Mouse (Mus musculus): Measurements from ENCODE around the gene Prlh. TPM values are rescaled to one million over a fixed set of nuclear protein-coding genes. Genes with fewer than 3 reads are reported as not detected.

Gene Prlh
- not detected in 2 replicates for polyA plus RNA-seq (2014; fragmentation: Nextera tagmentation; extraction: Ambion mirVana)

DNA sequence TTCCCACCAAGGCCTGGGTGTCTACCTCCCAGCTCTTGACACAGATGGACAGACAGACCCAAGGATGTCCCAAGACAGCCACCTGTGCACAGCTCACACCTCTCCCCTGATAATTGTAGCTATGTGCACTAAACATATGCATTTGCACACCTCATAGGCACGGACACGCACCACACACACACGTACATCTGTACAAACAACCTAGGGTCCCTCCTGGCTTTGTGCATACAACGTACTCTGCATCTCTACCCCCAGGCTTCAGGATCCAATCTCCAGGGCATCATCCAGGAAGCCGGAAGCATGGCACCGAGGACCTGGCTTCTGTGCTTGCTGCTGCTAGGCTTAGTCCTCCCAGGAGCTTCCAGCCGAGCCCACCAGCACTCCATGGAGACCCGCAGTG, at the start of gene Prlh:
Gene Prlh, plus strand, starts transcription at position 301 of the 400 bp plus-strand sequence.
- no peak within 1 kb of the TSS for H3K4me3 ChIP-seq (ENCODE audit: low read depth, low read length)
- no peaks in the 10 kb centered on the region for H3K9me3 ChIP-seq (ENCODE audit: control insufficient read depth, low read length)
- no peaks in the 10 kb centered on the region for H3K27me3 ChIP-seq (replicated peaks; ENCODE audit: control insufficient read depth, insufficient read depth, low read length)
- H3K4me2 ChIP-seq (ENCODE audit: low read length), result no peak within 1 kb of the TSS
- H3K27ac ChIP-seq (ENCODE audit: low read depth), result no peak within 1 kb of the TSS
- WGBS, result 86% methylated on average over 8 of the region's 8 CpGs
- no peak for DNase-seq (ENCODE audit: low spot score)
- H3K36me3 ChIP-seq (ENCODE audit: control insufficient read depth, insufficient read depth, low read length), result no peaks in the 10 kb centered on the region
- no peak within 1 kb of the TSS for H3K9ac ChIP-seq (ENCODE audit: low read length)
- no peak for ATAC-seq (replicated peaks; ENCODE audit: low FRiP score, low TSS enrichment, low read depth)
- H3K4me1 ChIP-seq (replicated peaks; ENCODE audit: control insufficient read depth, insufficient read depth, low read length), result no peaks in the 10 kb centered on the region

DNA sequence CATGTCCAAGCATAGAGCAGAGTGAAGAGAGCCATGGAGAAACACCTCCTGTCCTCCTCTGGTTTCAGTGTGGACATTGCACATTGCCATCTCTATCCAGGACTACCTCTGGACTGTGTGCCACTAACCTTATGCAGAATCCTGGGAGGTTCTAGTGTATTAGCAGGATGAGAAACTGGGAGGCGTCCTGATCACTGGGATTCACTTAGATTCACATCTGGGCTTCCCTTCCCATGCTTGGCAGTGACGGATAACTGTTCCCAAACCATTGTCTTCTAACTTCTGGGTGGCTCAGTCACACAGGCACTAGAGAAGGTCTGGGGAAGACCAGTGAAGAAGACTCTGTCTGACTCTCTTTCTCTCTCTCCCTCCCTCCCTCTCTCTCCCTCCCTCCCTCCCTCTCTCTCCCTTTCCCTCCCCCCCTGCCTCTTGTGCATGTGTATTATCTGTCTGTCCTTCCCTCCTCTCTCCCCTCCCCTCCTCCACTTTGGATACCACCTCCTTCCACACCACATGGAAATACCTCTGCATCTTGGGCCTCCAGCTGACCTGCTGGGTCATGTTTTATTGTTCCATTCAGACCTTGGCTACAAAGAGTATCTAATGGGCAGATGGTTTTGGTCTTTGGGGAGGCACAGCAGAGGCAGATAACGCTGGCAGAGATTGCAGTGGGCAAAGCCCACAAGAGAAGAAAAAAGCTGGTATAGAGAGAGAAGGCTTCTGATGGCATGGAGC, 49.5 kb upstream of the Prlh start:
- no peaks in the 10 kb centered on the region for H3K9me3 ChIP-seq (ENCODE audit: control insufficient read depth, low read length)
- WGBS, result 45% methylated on average over 3 of the region's 3 CpGs
- DNase-seq (ENCODE audit: low spot score), result no peak
- H3K4me2 ChIP-seq (ENCODE audit: low read length), result no peak overlapping the region
- no peak overlapping the region for H3K9ac ChIP-seq (ENCODE audit: low read length)
- peaks cover 21% of the 10 kb centered on the region for H3K4me1 ChIP-seq (replicated peaks; ENCODE audit: control insufficient read depth, insufficient read depth, low read length)
- no peaks in the 10 kb centered on the region for H3K36me3 ChIP-seq (ENCODE audit: control insufficient read depth, insufficient read depth, low read length)
- ATAC-seq (replicated peaks; ENCODE audit: low FRiP score, low TSS enrichment, low read depth), result no peak
- no peak overlapping the region for H3K4me3 ChIP-seq (ENCODE audit: low read depth, low read length)
- H3K27ac ChIP-seq (ENCODE audit: low read depth), result peak overlapping the region; percentile 81
- no peaks in the 10 kb centered on the region for H3K27me3 ChIP-seq (replicated peaks; ENCODE audit: control insufficient read depth, insufficient read depth, low read length)

DNA sequence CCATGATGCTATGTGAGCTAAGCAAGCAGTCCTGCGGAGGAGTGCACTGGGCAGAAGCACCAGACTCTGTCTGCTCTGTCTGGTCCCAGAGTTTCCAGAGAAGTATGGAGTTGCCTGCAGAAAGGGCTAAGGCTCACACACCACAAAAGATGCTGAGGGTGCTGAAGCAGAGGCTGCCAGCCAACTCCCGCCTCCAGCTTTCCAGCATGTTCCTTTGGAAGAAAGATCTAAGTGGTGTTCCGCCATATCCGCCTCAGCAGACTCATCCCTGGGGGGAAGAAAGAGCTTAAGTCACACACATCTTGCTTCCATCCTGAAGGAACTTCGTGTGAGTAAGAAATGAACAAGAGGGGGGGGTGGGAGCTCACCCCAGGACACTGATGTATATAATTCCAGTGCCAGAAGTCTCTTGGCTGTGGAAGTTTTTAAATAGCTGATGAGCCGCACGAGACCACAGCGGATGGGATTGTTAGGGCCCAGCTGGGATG, 48.9 kb upstream of the Prlh start:
- H3K27ac ChIP-seq (ENCODE audit: low read depth), result peak overlapping the region; percentile 81
- peak; percentile 68 for DNase-seq (ENCODE audit: low spot score)
- H3K27me3 ChIP-seq (replicated peaks; ENCODE audit: control insufficient read depth, insufficient read depth, low read length), result no peaks in the 10 kb centered on the region
- H3K4me3 ChIP-seq (ENCODE audit: low read depth, low read length), result no peak overlapping the region
- WGBS, result 25% methylated on average over 8 of the region's 8 CpGs
- no peak overlapping the region for H3K9ac ChIP-seq (ENCODE audit: low read length)
- ATAC-seq (replicated peaks; ENCODE audit: low FRiP score, low TSS enrichment, low read depth), result peak; percentile 76; the same call in 1 of the 2 replicates
- no peak overlapping the region for H3K4me2 ChIP-seq (ENCODE audit: low read length)
- no peaks in the 10 kb centered on the region for H3K9me3 ChIP-seq (ENCODE audit: control insufficient read depth, low read length)
- peaks cover 26% of the 10 kb centered on the region for H3K4me1 ChIP-seq (replicated peaks; ENCODE audit: control insufficient read depth, insufficient read depth, low read length)
- no peaks in the 10 kb centered on the region for H3K36me3 ChIP-seq (ENCODE audit: control insufficient read depth, insufficient read depth, low read length)

DNA sequence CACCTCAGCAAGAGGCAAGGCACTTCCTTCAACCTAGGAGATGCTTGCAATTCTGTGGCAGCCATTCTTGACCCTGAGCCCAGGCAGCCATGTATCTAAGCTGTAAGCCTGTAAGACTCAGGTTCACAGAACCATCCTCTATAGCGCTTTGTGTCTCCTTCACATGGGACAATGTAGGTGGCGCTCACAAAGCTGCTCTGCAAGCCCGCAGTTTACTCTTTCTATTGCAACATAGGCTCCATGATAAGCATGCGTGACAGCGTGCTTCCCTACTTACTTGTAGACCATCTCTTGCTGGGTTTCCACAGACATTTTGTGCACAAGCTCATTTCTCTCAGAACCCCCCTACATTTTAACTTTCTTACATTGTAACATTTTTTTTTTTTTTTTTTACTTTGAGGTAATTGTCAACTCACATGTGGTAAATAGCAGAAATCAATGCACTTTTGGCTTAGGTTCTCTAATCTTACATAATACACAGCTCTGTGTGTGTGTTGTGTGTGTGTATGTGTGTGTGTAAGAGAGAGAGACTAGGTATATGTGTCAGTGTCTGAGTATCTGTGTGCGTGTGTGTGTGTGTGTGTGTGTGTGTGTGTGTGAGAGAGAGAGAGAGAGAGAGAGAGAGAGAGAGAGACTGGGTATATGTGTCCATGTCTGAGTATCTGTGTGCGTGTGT, 48.0 kb upstream of the Prlh start:
- Histone ChIP-seq H3K4me1 (replicated peaks; ENCODE audit: control insufficient read depth, insufficient read depth, low read length) (peaks cover 33% of the 10 kb centered on the region), H3K27me3 (replicated peaks; ENCODE audit: control insufficient read depth, insufficient read depth, low read length) (no peaks in the 10 kb centered on the region), H3K9me3 (ENCODE audit: control insufficient read depth, low read length) (no peaks in the 10 kb centered on the region), H3K4me3 (ENCODE audit: low read depth, low read length) (no peak overlapping the region), H3K4me2 (ENCODE audit: low read length) (no peak overlapping the region), H3K27ac (ENCODE audit: low read depth) (peak overlapping the region; percentile 67), H3K9ac (ENCODE audit: low read length) (no peak overlapping the region), H3K36me3 (ENCODE audit: control insufficient read depth, insufficient read depth, low read length) (no peaks in the 10 kb centered on the region)
- ATAC-seq (replicated peaks; ENCODE audit: low FRiP score, low TSS enrichment, low read depth), result no peak
- WGBS, result 85% methylated on average over 7 of the region's 7 CpGs
- DNase-seq (ENCODE audit: low spot score), result no peak

DNA sequence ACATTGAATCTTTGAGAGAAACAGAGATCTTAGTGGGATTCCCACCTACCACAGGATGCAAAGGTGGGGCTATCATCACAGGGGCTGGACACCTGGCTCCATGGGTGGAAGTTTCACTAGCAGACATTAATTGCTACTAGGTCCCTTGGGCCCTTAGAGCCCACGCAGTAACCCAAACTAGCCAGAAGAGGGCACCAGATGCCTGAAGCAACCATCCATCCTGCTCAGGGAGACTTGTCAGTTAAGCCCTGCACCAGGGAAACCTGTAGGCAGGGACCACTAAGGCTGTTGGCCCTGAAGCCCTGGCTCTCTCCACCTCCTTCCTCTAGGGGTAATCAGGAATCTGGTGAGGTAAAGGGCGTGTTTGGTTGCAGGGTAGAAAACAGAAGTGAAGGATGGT, 46.6 kb upstream of the Prlh start:
- no peaks in the 10 kb centered on the region for H3K36me3 ChIP-seq (ENCODE audit: control insufficient read depth, insufficient read depth, low read length)
- no peak overlapping the region for H3K27ac ChIP-seq (ENCODE audit: low read depth)
- no peak for ATAC-seq (replicated peaks; ENCODE audit: low FRiP score, low TSS enrichment, low read depth)
- H3K27me3 ChIP-seq (replicated peaks; ENCODE audit: control insufficient read depth, insufficient read depth, low read length), result no peaks in the 10 kb centered on the region
- peak; percentile 69 for DNase-seq (ENCODE audit: low spot score)
- H3K9ac ChIP-seq (ENCODE audit: low read length), result no peak overlapping the region
- H3K4me3 ChIP-seq (ENCODE audit: low read depth, low read length), result no peak overlapping the region
- H3K4me2 ChIP-seq (ENCODE audit: low read length), result no peak overlapping the region
- peaks cover 38% of the 10 kb centered on the region for H3K4me1 ChIP-seq (replicated peaks; ENCODE audit: control insufficient read depth, insufficient read depth, low read length)
- H3K9me3 ChIP-seq (ENCODE audit: control insufficient read depth, low read length), result no peaks in the 10 kb centered on the region
- 22% methylated on average over 2 of the region's 2 CpGs for WGBS

DNA sequence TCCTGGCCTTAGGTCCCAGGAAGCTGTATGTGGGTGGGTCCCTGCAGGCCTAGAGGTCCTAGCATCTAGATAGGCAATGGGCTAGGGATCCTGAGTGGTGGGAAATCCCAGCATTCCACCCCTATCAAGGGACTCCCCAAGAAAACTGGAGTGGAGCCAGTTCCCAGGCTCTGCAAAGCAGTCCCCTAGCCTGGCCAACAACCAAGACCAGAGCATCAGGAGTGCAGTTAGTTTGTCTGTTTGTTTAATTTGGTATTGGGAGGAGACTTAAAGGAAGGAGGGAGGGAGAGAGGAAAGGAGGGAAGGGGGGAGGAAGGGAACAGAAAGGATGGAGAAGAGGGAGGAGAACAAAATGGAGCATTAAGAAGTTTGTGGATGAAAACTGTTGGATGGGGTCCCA, 43.7 kb upstream of the Prlh start:
- H3K9me3 ChIP-seq (ENCODE audit: control insufficient read depth, low read length), result no peaks in the 10 kb centered on the region
- H3K9ac ChIP-seq (ENCODE audit: low read length), result no peak overlapping the region
- H3K27me3 ChIP-seq (replicated peaks; ENCODE audit: control insufficient read depth, insufficient read depth, low read length), result no peaks in the 10 kb centered on the region; the same call in 1 of the 2 replicates
- ATAC-seq (replicated peaks; ENCODE audit: low FRiP score, low TSS enrichment, low read depth) (no peak), DNase-seq (ENCODE audit: low spot score) (no peak)
- peaks cover 26% of the 10 kb centered on the region for H3K4me1 ChIP-seq (replicated peaks; ENCODE audit: control insufficient read depth, insufficient read depth, low read length)
- peak overlapping the region; percentile 58 for H3K27ac ChIP-seq (ENCODE audit: low read depth)
- H3K36me3 ChIP-seq (ENCODE audit: control insufficient read depth, insufficient read depth, low read length), result no peaks in the 10 kb centered on the region
- H3K4me3 ChIP-seq (ENCODE audit: low read depth, low read length), result no peak overlapping the region
- H3K4me2 ChIP-seq (ENCODE audit: low read length), result peak overlapping the region; percentile 27; the same call in 1 of the 2 replicates

DNA sequence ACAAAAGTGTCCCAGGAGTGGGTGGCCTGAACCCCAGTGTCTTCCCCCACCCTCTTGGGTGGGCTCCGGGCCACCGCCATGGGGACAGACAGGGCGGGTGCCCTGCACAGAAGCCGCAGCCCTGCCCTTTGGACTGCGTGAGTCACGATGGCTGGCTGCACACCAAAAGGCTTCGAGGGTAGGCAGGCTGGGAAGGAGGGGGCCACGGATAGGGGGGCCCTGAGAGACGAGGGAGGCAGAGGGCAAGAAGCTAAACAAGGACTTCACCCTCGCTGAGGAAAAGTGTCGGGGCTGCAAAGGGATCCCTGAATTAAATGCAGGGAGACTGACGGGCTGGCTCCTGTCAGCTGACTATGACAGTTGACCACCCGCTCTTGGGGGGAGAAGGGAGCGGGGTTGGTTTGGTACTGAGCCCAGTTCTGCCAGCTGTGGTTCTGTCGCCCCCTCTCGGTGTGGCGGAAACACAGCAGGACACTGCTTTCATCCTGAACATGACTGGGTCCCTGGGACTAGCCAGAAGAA, 43.2 kb upstream of the Prlh start:
- H3K4me1 ChIP-seq (replicated peaks; ENCODE audit: control insufficient read depth, insufficient read depth, low read length), result peaks cover 24% of the 10 kb centered on the region

DNA sequence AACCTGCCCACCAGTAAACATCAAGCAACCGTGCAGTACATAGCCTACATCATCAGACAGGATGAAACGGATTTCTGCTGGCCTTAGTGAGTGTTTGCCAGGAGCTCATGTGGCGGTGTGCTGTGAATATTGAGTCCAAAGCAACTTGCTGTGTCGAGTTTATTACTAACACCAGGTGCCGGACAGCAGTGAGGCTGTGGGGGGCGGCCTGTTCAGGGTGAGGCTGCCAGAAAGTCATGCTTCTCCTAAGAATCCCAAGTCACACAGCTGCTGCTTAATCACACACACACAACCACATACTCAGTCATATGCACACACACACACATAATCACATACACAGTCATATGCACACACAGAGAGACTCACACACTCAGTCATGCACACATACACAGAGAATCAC, 39.7 kb upstream of the Prlh start:
- no peak for ATAC-seq (replicated peaks; ENCODE audit: low FRiP score, low TSS enrichment, low read depth)

More for the DNA sequence above, 43.2 kb upstream of the Prlh start:
- Histone ChIP-seq H3K27ac (ENCODE audit: low read depth) (peak overlapping the region; percentile 58), H3K9me3 (ENCODE audit: control insufficient read depth, low read length) (no peaks in the 10 kb centered on the region), H3K9ac (ENCODE audit: low read length) (no peak overlapping the region), H3K27me3 (replicated peaks; ENCODE audit: control insufficient read depth, insufficient read depth, low read length) (no peaks in the 10 kb centered on the region; the same call in 1 of the 2 replicates), H3K4me2 (ENCODE audit: low read length) (peak overlapping the region; percentile 27), H3K36me3 (ENCODE audit: control insufficient read depth, insufficient read depth, low read length) (no peaks in the 10 kb centered on the region), H3K4me3 (ENCODE audit: low read depth, low read length) (no peak overlapping the region)
- peak; percentile 51; the same call in 1 of the 2 replicates for ATAC-seq (replicated peaks; ENCODE audit: low FRiP score, low TSS enrichment, low read depth)
- WGBS, result 32% methylated on average over 17 of the region's 17 CpGs
- DNase-seq (ENCODE audit: low spot score), result peak; percentile 69

More for the DNA sequence above, 39.7 kb upstream of the Prlh start:
- Histone ChIP-seq H3K9me3 (ENCODE audit: control insufficient read depth, low read length) (no peaks in the 10 kb centered on the region), H3K9ac (ENCODE audit: low read length) (no peak overlapping the region), H3K36me3 (ENCODE audit: control insufficient read depth, insufficient read depth, low read length) (no peaks in the 10 kb centered on the region), H3K4me3 (ENCODE audit: low read depth, low read length) (no peak overlapping the region), H3K4me1 (replicated peaks; ENCODE audit: control insufficient read depth, insufficient read depth, low read length) (peaks cover 23% of the 10 kb centered on the region), H3K27me3 (replicated peaks; ENCODE audit: control insufficient read depth, insufficient read depth, low read length) (no peaks in the 10 kb centered on the region; the same call in 1 of the 2 replicates), H3K27ac (ENCODE audit: low read depth) (no peak overlapping the region), H3K4me2 (ENCODE audit: low read length) (no peak overlapping the region)
- 69% methylated on average over 6 of the region's 6 CpGs for WGBS
- no peak for DNase-seq (ENCODE audit: low spot score)

Measured in intestine, embryonic 14.5 days (tissue).